Mouse (Mus musculus) liver, adult 10 weeks (tissue): ENCODE measurements around the gene Drd2. TPM values are rescaled to one million over a fixed set of nuclear protein-coding genes. Genes with fewer than 3 reads are reported as not detected.

ENCODE experiments used
- polyA plus RNA-seq: library from polyadenylated mRNA; stranded (reverse); fragments of 350-450 nt; fragmentation: Illumina TruSeq; extraction: RNeasy Lipid Tissue Mini Kit (QIAGEN cat#74804); gene quantifications from one replicate; pipeline ENCODE4 v1.2.3, GENCODE M21; 2014; ENCODE audit warnings: low read depth, low replicate concordance

The Drd2 gene
- not detected for polyA plus RNA-seq

DNA sequence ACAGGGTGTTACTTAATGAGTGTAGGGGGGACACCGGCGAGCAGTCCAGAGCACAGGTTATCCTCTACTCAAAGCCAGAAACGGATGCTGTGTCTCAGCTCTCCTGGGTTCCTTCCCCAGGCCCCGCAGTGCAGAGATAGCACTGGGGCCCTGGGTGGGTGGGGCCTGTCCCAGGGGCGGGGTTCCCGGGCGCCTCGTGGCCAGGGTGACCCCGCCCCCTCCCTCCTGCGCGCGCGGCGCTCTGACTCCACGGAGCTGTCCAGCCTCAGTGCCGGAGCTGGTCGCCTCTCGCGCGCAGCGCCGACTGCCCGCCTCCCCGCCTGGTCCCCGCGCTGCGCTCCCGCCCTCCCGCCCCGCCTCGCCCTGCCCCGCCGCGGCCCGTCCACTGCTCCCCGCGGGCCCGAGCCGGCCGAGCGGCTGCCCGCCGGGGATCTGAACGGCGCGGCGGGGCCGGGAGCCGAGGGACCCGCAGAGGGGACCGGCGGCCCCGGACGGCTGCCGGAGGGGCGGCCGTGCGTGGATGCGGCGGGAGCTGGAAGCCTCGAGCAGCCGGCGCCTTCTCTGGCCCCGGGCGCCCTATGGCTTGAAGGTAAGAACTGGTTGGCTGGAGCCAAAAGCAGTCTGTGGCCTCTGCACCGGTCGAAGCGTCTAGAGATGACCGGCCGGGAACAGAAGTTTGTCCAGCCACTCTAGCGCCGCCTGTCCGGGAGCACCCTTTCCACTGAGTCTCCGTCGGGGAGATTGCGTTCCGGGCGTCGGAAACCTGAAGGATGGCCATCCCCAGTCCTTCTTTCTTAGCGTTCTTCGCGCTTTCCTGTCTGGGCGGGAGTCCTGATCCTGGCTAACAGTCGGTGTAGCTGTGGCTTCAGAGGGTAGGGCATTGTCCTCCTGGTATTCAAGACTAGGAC is at the start of gene Drd2:
TSS of gene Drd2 (plus strand) at position 492 of the 908 bp plus-strand sequence.

DNA sequence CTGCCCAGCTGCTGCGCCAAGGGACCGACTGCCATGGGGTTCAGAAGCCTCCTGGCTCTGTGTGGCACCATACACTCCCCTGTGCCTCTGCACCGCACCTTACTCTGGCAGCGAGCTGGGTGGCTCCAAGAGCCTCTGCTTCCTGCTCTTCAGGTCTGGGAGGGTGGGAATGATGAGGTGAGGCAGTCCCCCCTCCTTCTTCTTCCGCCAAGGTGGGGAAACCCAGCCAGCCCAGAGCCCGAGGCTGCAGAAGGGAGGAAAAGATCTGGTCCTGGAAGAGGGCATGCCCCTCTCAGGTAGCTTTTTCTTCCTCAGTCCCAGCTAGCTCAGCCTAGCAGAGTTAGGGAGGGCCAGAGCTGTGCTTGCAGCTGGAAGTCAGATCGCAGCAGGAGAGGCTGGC is 86.5 kb downstream of the Drd2 start, which contains the start of gene Ankk1:
TSS of gene Ankk1 (minus strand) at position 101 of the 400 bp plus-strand sequence.

Other genes with a start within 250 kb of the Drd2 start
- gene Gm4894, start 90.1 kb upstream of the Drd2 start, polyA plus RNA-seq: not detected
- gene Ankk1, start 86.4 kb downstream of the Drd2 start, polyA plus RNA-seq: not detected
- 0.24 TPM for gene Ttc12, start 145.6 kb downstream of the Drd2 start, polyA plus RNA-seq